Mouse (Mus musculus) intestine, embryonic 15.5 days (tissue): ENCODE measurements around the gene 1600002K03Rik. TPM values are rescaled to one million over a fixed set of nuclear protein-coding genes. Genes with fewer than 3 reads are reported as not detected.
A peak's percentile ranks its signal among the peaks of the same experiment; 100 is the strongest.

Experiments
- ATAC-seq: fragments of 200-750 bp; cut with Nextera tagmentation; 2 replicates; pipeline ENCODE4 v1.8.0; 2017; ENCODE audit warnings: moderate TSS enrichment, moderate library complexity
- H3K27ac ChIP-seq: fragments of 300-500 bp; sonication (generic); 2 replicates; pipeline ENCODE4 v1.5.1; 2015; ENCODE audit warnings: mild to moderate bottlenecking, inconsistent platforms
- H3K27me3 ChIP-seq: fragments of 300-500 bp; sonication (generic); replicated peaks from 2 replicates; pipeline ENCODE4 v1.6.1; 2015; ENCODE audit warnings: inconsistent platforms
- H3K36me3 ChIP-seq: fragments of 300-500 bp; sonication (generic); 2 replicates; pipeline ENCODE4 v1.6.1; 2015; ENCODE audit warnings: inconsistent platforms
- H3K4me1 ChIP-seq: fragments of 300-500 bp; sonication (generic); replicated peaks from 2 replicates; pipeline ENCODE4 v1.6.1; 2015; ENCODE audit warnings: inconsistent platforms
- H3K4me2 ChIP-seq: fragments of 300-500 bp; sonication (generic); replicated peaks from 2 replicates; pipeline ENCODE4 v1.6.1; 2015; ENCODE audit warnings: mild to moderate bottlenecking, inconsistent platforms
- H3K4me3 ChIP-seq: fragments of 300-500 bp; sonication (generic); replicated peaks from 2 replicates; pipeline ENCODE4 v1.5.1; 2015; ENCODE audit warnings: inconsistent platforms
- H3K9ac ChIP-seq: fragments of 300-500 bp; sonication (generic); 2 replicates; pipeline ENCODE4 v1.6.1; 2015; ENCODE audit warnings: inconsistent platforms
- H3K9me3 ChIP-seq: fragments of 300-500 bp; sonication (generic); 2 replicates; pipeline ENCODE4 v1.6.1; 2016; ENCODE audit warnings: inconsistent platforms
- WGBS: fragments of 180-500 bp; shearing (Covaris S2); methylation state at CpG from one replicate; pipeline ENCODE4 v1.1.7; 2015; 5-methylcytosine and 5-hydroxymethylcytosine counted together
- polyA plus RNA-seq: library from polyadenylated mRNA; unstranded; fragments of >200 nt; fragmentation: Nextera tagmentation; extraction: Ambion mirVana; gene quantifications from 2 replicates; pipeline ENCODE4 v1.2.1, GENCODE M21; 2015

1600002K03Rik gene
- polyA plus RNA-seq, 1 experiment from 2014 or later, result 22.9 TPM

- no peak overlapping the region for H3K27ac ChIP-seq
- no peak overlapping the region for H3K9ac ChIP-seq
- no peak overlapping the region for H3K4me3 ChIP-seq
- H3K27me3 ChIP-seq, result peaks cover 30% of the 10 kb centered on the region
- H3K4me2 ChIP-seq, result no peak overlapping the region
- H3K36me3 ChIP-seq, result 0 out of 2 replicates have a peak, but pooled peaks cover 4% of the 10 kb centered on the region
- 83% methylated on average over 15 of the region's 15 CpGs for WGBS
- no peak for ATAC-seq
- H3K4me1 ChIP-seq, result peaks cover 13% of the 10 kb centered on the region
- no peaks in the 10 kb centered on the region for H3K9me3 ChIP-seq
These were observed 15.8 kb downstream of the 1600002K03Rik start for GRCm38 (mm10) chr10:80188453-80189024.

GRCm38 (mm10) chr10:80189999-80190398, 17.3 kb downstream of the 1600002K03Rik start:
- Histone ChIP-seq H3K9ac (peak overlapping the region; percentile 52; the same call in 1 of the 2 replicates), H3K4me3 (peak overlapping the region; percentile 39), H3K36me3 (0 out of 2 replicates have a peak, but pooled peaks cover 4% of the 10 kb centered on the region), H3K27ac (no peak overlapping the region), H3K27me3 (peaks cover 30% of the 10 kb centered on the region), H3K4me2 (peak overlapping the region; percentile 86), H3K4me1 (peaks cover 13% of the 10 kb centered on the region), H3K9me3 (no peaks in the 10 kb centered on the region)
- ATAC-seq, result no peak
- WGBS, result 16% methylated on average over 21 of the region's 21 CpGs

DNA sequence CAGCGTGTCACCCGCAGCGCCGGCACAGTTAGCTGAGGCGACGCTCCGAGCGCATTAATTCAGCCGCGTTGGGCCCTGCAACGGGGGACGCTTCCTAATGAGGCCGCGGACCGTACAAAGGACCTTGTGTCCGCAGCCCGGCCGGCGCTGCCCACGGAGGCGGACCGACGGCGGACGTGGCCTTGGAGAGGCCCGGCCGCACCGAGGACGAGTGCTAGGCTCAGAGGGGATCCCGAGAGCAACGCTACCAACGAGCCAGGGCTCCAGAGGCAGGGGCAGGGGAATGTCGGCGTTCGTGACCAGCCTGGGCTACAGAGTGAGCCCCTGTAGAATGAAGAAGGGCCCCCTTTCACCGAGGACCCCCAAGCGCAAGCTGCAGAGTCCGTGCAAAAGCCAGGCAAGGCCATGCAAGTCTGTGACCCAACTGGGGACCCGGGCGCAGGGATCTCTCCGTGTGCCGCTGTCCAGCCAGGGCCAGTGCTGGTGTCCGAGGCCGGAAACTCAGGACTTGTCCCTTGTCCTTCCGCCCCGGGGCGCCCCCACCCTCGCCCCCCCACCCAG, 17.8 kb downstream of the 1600002K03Rik start:
- Histone ChIP-seq H3K27ac (no peak overlapping the region), H3K4me3 (peak overlapping the region; percentile 39), H3K36me3 (0 out of 2 replicates have a peak, but pooled peaks cover 4% of the 10 kb centered on the region), H3K9me3 (no peaks in the 10 kb centered on the region), H3K4me2 (peak overlapping the region; percentile 86), H3K9ac (peak overlapping the region; percentile 52), H3K4me1 (peaks cover 13% of the 10 kb centered on the region), H3K27me3 (peaks cover 30% of the 10 kb centered on the region)
- ATAC-seq, result peak; percentile 54
- WGBS, result under 1% methylated on average over 48 of the region's 48 CpGs

DNA sequence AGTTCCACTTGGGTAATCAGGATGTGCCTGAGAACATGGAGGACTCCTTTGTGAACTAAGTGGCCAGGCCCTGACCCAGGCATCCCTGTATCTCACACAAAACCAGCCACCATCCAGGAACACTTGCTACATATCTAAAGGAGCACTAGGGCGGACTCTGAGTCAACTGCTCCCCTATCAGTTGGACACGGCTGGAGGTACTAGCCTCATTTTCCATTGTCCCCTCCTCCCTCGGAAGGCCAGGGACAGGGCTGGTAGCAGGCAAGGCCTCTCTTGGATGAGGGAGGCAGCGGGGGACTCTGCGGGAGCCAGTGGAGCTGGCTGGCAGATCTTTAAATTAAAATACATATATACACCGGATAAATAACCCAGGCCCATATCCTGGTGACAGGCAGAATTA, 21.2 kb downstream of the 1600002K03Rik start:
- H3K4me2 ChIP-seq, result no peak overlapping the region
- no peak overlapping the region for H3K4me3 ChIP-seq
- H3K9ac ChIP-seq, result no peak overlapping the region
- peaks cover 13% of the 10 kb centered on the region for H3K4me1 ChIP-seq
- H3K9me3 ChIP-seq, result no peaks in the 10 kb centered on the region
- peaks cover 30% of the 10 kb centered on the region for H3K27me3 ChIP-seq
- no peak overlapping the region for H3K27ac ChIP-seq
- no peak for ATAC-seq
- no peaks in the 10 kb centered on the region for H3K36me3 ChIP-seq
- 76% methylated on average over 6 of the region's 6 CpGs for WGBS

GRCm38 (mm10) chr10:80194441-80194840, 21.7 kb downstream of the 1600002K03Rik start:
- Histone ChIP-seq H3K4me2 (no peak overlapping the region), H3K27ac (no peak overlapping the region), H3K4me3 (no peak overlapping the region), H3K36me3 (no peaks in the 10 kb centered on the region), H3K9me3 (no peaks in the 10 kb centered on the region), H3K4me1 (peaks cover 13% of the 10 kb centered on the region), H3K27me3 (peaks cover 27% of the 10 kb centered on the region), H3K9ac (no peak overlapping the region)
- 71% methylated on average over 8 of the region's 8 CpGs for WGBS
- ATAC-seq, result no peak

GRCm38 (mm10) chr10:80196167-80196566, 23.4 kb downstream of the 1600002K03Rik start:
- 90% methylated on average over 1 of the region's 1 CpGs for WGBS

DNA sequence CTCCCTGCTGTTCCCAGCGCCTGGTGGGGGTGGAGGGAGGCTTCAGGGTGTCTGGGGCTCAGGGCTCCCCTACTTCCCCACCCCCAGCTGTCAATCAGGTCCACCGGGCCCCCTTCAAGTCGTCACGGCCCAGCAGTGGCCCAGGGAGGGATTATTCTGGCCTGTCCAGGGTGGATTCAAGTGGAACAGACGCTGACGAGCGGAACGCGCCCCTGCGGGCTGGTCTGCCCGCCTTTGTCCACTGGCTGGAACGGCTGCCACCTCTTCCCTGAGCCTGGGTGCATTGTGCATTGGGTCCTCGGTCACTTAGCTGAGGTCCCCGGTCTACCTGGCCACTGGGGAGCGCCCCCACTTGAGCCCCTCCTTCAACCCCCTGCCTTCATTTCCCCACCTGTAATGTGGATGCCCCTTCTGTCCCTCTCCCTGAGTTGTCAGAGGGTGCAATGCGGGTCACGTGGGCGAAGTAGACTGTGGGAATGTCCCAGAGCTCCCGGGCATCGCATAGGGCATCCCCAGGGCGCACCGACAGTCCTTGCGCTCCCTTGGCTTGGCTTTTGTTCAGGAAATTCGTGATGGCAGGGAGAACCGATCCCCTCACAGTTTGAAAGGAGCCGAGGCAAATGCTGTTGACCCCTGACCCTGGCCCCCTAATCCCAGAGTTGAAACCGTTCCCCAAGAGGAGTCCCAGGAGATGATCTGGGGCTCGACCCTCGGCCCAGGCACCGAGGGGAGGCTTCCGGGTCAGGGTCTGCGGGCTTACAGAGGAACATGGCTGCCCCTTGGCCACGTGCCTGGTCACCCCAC, 24.2 kb downstream of the 1600002K03Rik start:
- no peaks in the 10 kb centered on the region for H3K36me3 ChIP-seq
- H3K4me1 ChIP-seq, result no peaks in the 10 kb centered on the region
- H3K9ac ChIP-seq, result no peak overlapping the region
- H3K9me3 ChIP-seq, result no peaks in the 10 kb centered on the region
- no peak for ATAC-seq
- no peak overlapping the region for H3K4me2 ChIP-seq
- peaks cover 7% of the 10 kb centered on the region; the same call in 1 of the 2 replicates for H3K27me3 ChIP-seq
- 75% methylated on average over 33 of the region's 33 CpGs for WGBS
- H3K27ac ChIP-seq, result no peak overlapping the region
- H3K4me3 ChIP-seq, result no peak overlapping the region

More at GRCm38 (mm10) chr10:80196167-80196566, 23.4 kb downstream of the 1600002K03Rik start:
- Histone ChIP-seq H3K4me2 (no peak overlapping the region), H3K4me3 (no peak overlapping the region), H3K27ac (no peak overlapping the region), H3K9me3 (no peaks in the 10 kb centered on the region), H3K27me3 (peaks cover 12% of the 10 kb centered on the region; the same call in 1 of the 2 replicates), H3K36me3 (no peaks in the 10 kb centered on the region), H3K4me1 (no peaks in the 10 kb centered on the region), H3K9ac (no peak overlapping the region)
- no peak for ATAC-seq

GRCm38 (mm10) chr10:80199440-80200008, 26.8 kb downstream of the 1600002K03Rik start:
- H3K4me1 ChIP-seq, result no peaks in the 10 kb centered on the region
- H3K4me2 ChIP-seq, result no peak overlapping the region
- H3K27ac ChIP-seq, result no peak overlapping the region
- H3K27me3 ChIP-seq, result no peaks in the 10 kb centered on the region
- no peaks in the 10 kb centered on the region for H3K36me3 ChIP-seq
- WGBS, result 51% methylated on average over 3 of the region's 3 CpGs
- ATAC-seq, result peak; percentile 92
- no peak overlapping the region for H3K4me3 ChIP-seq
- H3K9me3 ChIP-seq, result no peaks in the 10 kb centered on the region
- H3K9ac ChIP-seq, result no peak overlapping the region

DNA sequence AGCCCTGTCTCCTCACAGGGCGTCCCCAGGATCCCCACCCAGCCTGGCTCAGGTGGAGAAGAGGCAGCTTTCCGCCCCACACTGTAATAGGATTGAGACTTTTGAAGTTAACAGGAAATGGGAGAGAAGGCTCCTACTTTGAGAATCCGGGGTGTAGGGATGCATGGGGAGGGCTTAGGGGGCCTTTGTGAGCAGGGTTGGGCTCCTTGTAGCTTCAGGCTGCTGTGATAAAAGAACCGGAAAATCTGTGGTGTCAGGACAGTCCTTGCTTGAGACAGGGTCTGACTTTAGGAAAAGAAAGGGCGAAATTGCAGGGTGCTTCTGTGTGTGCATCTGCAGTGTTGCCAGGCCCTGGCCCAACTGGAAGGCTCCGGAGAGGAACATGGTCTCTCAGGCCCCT, 27.7 kb downstream of the 1600002K03Rik start:
- no peak overlapping the region for H3K9ac ChIP-seq
- no peak overlapping the region for H3K4me3 ChIP-seq
- no peaks in the 10 kb centered on the region for H3K9me3 ChIP-seq
- no peak overlapping the region for H3K4me2 ChIP-seq
- H3K36me3 ChIP-seq, result no peaks in the 10 kb centered on the region
- no peak overlapping the region for H3K27ac ChIP-seq
- no peaks in the 10 kb centered on the region for H3K27me3 ChIP-seq
- ATAC-seq, result no peak
- no peaks in the 10 kb centered on the region for H3K4me1 ChIP-seq
- WGBS, result 78% methylated on average over 6 of the region's 6 CpGs

GRCm38 (mm10) chr10:80204055-80204454, 31.3 kb downstream of the 1600002K03Rik start:
- whole genome bisulfite sequencing, result 26% methylated on average over 7 of the region's 7 CpGs
- H3K4me2 ChIP-seq, result no peak overlapping the region
- H3K36me3 ChIP-seq, result no peaks in the 10 kb centered on the region

GRCm38 (mm10) chr10:80207201-80207600, 34.5 kb downstream of the 1600002K03Rik start:
- Histone ChIP-seq H3K9ac (no peak overlapping the region), H3K27me3 (no peaks in the 10 kb centered on the region), H3K9me3 (no peaks in the 10 kb centered on the region), H3K36me3 (no peaks in the 10 kb centered on the region), H3K4me3 (no peak overlapping the region), H3K4me1 (no peaks in the 10 kb centered on the region), H3K4me2 (no peak overlapping the region), H3K27ac (no peak overlapping the region)
- ATAC-seq, result no peak
- 73% methylated on average over 1 of the region's 1 CpGs for WGBS

More at GRCm38 (mm10) chr10:80204055-80204454, 31.3 kb downstream of the 1600002K03Rik start:
- no peak overlapping the region for H3K9ac ChIP-seq
- H3K4me1 ChIP-seq, result no peaks in the 10 kb centered on the region
- H3K27ac ChIP-seq, result no peak overlapping the region
- H3K27me3 ChIP-seq, result no peaks in the 10 kb centered on the region
- H3K4me3 ChIP-seq, result no peak overlapping the region
- no peaks in the 10 kb centered on the region for H3K9me3 ChIP-seq
- ATAC-seq, result no peak

DNA sequence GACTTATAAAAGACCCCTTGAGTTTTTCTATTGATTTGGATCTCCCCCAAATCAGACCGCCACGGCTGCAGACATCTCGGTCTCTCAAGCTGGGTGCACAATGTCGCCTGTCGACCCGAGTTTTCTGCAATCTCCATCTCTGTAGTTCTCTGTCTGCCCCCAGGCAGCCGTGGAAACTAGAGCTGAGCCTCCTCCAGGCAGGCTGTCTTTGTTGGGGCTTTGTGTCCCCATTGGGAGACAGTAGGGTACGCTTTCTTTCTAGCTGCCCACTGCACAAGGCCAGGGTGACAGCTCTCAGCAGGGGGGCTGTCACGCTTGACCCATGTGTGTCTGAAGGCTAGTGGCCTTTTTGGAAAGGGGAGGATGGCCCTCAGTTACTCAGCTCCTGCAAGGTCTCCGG, 34.9 kb downstream of the 1600002K03Rik start:
- Histone ChIP-seq H3K36me3 (no peaks in the 10 kb centered on the region), H3K4me1 (no peaks in the 10 kb centered on the region), H3K27me3 (no peaks in the 10 kb centered on the region), H3K9me3 (no peaks in the 10 kb centered on the region), H3K27ac (no peak overlapping the region), H3K9ac (no peak overlapping the region), H3K4me3 (no peak overlapping the region), H3K4me2 (no peak overlapping the region)
- ATAC-seq, result no peak
- 80% methylated on average over 10 of the region's 10 CpGs for WGBS
